Mouse (Mus musculus) fat pad, adult 2 months (tissue): Measurements from ENCODE around the gene Tefm.
"Not testable (repeated sequence)": the region's sequence is repeated elsewhere in the genome, so short reads cannot be mapped to it uniquely, and the experiment has no call there.

Experiments used
- DNase-seq: peaks from one replicate; pipeline ENCODE4 v3.0.0-alpha.2; 2011; ENCODE audit warnings: low read depth, low spot score; ENCODE audit errors: extremely low read depth

Tefm gene

GRCm38 (mm10) chr11:80159018-80159417, 17.0 kb upstream of the Tefm start:
- DNase-seq: no peak

- no peak for DNase-seq
Observed at GRCm38 (mm10) chr11:80156841-80157240, 14.9 kb upstream of the Tefm start.

- no peak for DNase-seq
Observed at GRCm38 (mm10) chr11:80155961-80156360, 14.0 kb upstream of the Tefm start.

DNA sequence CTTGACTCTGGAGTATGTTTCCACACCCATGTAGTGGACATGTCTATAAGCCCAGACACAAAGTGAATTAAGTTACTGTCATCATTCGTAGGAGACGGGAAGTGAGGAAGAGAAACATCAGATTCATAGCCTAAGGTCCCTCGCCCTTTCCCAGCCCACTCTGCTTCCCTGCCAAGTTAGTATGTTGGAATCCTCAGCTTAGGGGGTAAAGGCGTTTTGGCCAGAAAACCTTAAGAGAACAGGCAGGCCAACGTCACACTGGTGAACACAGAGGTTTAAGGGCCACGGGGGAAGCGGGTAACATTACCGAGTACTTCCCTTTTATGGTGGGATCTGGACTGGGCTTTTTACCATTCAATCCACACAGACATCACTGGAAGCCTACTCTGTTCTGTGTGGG, 13.6 kb upstream of the Tefm start:
- DNase-seq: no peak

- DNase-seq: no peak
Observed at GRCm38 (mm10) chr11:80154501-80154900, 12.5 kb upstream of the Tefm start.

DNA sequence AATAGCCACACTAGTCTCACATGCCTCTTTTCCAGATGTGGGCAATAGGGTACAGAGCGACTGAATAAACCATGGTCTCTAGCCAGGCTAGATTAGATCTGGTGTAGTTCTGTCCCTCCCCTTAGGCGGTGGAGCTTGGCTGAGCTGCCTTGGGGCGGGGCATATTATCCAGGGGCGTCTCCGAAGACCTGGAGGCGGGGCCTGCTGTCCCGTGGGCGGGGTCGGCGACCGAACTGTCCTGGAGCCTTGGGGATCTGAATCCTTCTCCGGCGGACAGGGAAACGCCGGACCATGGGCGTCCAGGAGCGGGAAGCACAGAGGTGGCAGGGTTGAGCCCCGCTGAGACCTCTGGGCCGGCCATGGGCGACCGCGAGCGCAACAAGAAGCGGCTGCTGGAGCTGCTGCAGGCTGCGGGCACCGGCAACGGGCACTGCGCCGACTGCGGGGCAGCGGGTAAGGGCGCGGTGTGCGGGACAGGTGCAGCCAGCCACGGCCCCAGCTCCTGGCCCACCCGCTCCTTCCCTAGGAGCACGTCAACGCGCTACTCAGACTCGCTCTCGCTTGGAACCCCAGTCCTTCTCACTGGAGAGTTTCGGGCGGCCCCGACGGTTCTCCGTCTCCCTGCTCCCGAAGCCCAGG, 12.0 kb upstream of the Tefm start, which contains the start of gene Adap2:
TSS of gene Adap2 (plus strand) at position 249 of the 639 bp plus-strand sequence.
- DNase-seq: peak; percentile 34

GRCm38 (mm10) chr11:80152376-80152775, 10.4 kb upstream of the Tefm start:
- no peak for DNase-seq

DNA sequence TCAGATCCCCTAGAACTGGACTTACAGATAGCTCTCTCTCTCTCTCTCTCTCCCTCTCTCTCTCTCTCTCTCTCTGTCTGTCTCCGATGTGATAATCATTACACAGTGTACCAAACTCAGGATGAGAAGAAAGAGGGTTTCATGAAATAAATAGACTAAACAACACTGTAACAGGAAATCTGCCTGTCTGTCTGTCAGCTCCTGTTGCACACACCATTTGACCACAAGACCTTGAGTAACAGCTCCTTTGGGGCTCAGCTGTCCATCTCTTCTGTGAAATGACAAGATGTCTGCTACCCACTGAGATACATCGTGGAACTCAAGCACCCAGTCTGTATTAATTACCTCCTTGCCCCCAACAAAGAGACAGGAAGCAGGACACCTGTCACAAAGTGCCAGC, 9.6 kb upstream of the Tefm start:
- DNase-seq: no peak

GRCm38 (mm10) chr11:80150566-80150965, 8.6 kb upstream of the Tefm start:
- no peak for DNase-seq

DNA sequence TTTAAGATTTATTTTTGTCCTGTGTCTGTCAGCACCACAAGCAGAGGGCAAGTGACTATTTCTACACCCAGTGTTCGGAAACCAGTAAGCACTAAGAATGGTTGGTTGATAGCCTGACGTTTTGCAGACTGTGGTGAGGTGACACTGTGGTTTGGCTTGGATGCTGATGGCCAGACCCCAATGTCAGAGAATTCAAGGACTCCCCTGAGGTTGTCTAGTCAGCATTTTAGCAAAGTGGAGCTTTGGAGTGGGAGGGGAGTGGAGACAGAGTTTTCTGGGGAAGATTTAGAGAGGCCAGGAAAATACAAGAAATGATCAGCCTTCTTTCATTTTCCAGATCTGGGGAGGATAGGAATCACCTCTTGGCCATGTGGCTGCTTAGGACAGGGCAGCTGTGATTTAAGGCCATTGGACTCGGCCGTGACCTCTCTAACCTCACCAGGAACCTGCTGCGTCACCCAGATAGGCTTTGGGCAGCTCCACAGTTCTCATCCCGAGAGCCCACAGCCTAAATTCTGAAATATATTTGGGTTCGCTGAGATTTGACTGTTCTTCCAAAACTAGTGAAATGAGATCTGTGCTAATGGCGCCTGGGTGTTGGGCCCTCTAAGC, 7.5 kb upstream of the Tefm start:
- no peak for DNase-seq

- DNase-seq: not testable (repeated sequence)
Observed at GRCm38 (mm10) chr11:80148974-80149373, 7.0 kb upstream of the Tefm start.

DNA sequence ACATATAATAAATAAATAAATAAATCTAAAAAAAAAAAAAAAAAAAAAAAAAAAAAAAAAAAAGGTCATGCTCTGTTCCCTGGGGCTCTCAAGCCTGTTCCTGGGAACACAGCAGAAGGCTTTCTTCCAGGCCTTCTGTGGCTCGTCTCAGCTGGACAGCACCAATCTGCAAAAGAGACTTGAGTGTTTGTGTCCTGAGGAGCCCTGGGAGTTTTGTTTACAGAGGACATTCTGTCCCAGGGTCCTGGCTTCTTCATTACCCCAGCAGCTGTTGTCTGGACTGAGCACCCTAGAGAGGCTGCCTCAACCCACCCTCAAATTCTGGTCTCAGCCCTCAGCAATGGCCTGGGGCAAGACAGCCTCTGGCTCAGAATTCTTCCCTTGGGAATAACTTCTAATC, 6.3 kb upstream of the Tefm start:
- DNase-seq: no peak

- no peak for DNase-seq
Observed at GRCm38 (mm10) chr11:80147748-80148147, 5.8 kb upstream of the Tefm start.

DNA sequence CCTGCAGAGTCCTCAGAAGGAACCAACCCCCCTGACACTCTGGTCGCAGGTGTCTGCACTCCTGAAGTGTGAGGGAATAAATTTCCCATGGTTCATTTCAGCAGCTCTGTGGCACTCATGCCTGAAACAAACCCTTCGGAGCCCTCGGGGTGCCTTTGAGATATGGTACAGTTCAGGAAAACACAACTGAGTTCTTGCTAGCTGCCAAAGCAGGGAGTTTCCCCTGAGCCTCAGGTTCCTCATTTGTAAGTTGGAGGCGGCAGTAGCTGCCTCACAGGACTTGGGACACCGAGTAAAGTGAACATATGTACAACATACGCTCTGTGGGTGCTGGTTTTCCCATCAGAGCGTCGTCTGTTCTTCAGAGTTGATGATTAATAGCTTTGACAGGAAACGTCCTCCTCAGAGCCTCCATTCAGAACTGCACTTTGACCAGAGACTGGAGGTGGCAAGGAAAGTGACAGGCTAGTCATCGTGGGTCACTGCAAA, 3.9 kb upstream of the Tefm start:
- DNase-seq: no peak

GRCm38 (mm10) chr11:80142872-80143271, 897 bp upstream of the Tefm start:
- no peak for DNase-seq

- DNase-seq: no peak
Observed at GRCm38 (mm10) chr11:80137773-80138172, 4.2 kb downstream of the Tefm start.

- DNase-seq: no peak
Observed at GRCm38 (mm10) chr11:80136786-80137185, 5.2 kb downstream of the Tefm start.

DNA sequence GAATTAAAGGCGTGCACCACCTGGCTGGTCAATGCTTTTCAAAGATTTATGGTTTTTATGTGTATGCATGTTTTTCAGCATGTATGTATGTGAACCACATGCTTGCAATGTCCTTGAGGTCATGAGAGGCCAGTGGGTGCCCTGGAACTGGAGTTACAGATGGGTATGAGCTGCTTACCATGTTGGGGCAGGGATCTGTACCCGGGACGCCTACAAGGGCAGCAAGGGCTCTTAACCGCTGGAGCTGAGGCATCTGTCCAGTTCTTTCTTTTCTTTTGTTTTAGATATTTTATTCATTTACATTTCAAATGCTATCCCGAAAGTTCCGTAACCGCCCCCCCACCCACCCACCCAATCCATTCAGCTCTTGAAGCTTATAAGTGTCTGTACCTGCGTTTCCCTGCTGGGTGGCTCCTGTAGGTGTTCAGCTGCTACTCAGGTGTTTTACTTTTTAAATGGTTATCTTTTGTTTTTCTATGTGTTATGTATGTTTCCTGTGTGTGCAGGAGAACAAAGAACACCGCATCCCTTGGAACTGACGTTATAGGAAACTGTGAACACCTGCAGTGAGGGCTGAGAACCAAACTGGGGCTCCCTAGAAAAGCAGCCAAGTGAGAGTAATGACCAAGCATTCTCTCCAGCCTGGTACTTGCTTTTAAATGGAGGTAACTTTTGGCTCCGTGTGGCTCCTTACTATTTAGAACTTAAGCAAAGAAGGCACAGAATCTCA, 5.9 kb downstream of the Tefm start:
- DNase-seq: no peak

GRCm38 (mm10) chr11:80134744-80135143, 7.2 kb downstream of the Tefm start:
- no peak for DNase-seq

GRCm38 (mm10) chr11:80132050-80132449, 9.9 kb downstream of the Tefm start:
- DNase-seq: no peak

GRCm38 (mm10) chr11:80116411-80116810, 25.6 kb downstream of the Tefm start:
- DNase-seq: no peak

DNA sequence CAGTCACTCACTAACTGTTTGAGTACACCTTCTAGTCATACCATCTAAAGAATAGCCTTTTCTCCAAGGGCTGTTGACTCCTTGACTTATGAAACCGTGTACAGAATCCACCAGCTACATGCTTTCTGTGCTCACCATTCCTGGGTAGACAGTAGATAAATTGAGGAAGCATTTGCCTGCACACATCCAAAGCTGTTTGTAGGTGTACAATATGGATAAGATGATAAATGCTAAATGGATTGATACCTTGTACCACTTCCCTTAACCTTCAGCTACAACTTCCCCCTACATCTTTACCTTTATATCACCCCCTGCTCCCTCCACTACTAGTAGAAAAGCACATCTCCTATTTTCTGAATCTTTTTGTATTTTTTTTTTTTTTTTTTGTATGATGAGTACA, 37.6 kb downstream of the Tefm start:
- DNase-seq: no peak
